Comparison of ENCODE assay signal across 10 mouse cellular contexts in genomic region chr2:71654817-71655503, GRCm38 (mm10).
DNase-seq lines count a peak whose midpoint lies in the region; ATAC-seq and TF ChIP-seq lines count a peak whose summit lies in the region.
"Had no signal": no experiment of that assay in that cellular context is flagged by ENCODE, and none has a peak within 500 bp of the region (broad histone marks: within the 10 kb centered on the region; RNA-seq: fewer than 3 reads in every experiment).

No protein-coding gene starts in this region.

- no peaks in the 10 kb centered on the region for H3K79me2 ChIP-seq in myocyte (ENCODE audit: control insufficient read depth, insufficient read depth)

- WGBS in kidney, postnatal 0 days: 42% methylated on average over 8 of the region's 8 CpGs
- 8% methylated on average over 8 of the region's 8 CpGs for WGBS in embryonic facial prominence, embryonic 11.5 days

- no peak for TF ChIP-seq POLR2A in myocyte (IDR thresholded peaks at IDR 0.05; ENCODE audit: insufficient read length, low read depth)

- no peak overlapping the region for H3K9ac ChIP-seq in kidney, postnatal 0 days (ENCODE audit: low read depth, low read length)
- H3K9ac ChIP-seq in embryonic facial prominence, embryonic 11.5 days (replicated peaks; ENCODE audit: low read length): no peak overlapping the region; the same call in 1 of the 2 replicates

- peaks cover 19% of the 10 kb centered on the region for H3K4me1 ChIP-seq in kidney, postnatal 0 days (replicated peaks; ENCODE audit: insufficient read depth, low read length)
- H3K4me1 ChIP-seq in embryonic facial prominence, embryonic 11.5 days (ENCODE audit: control insufficient read depth, insufficient read depth, low read length): no peaks in the 10 kb centered on the region

- 0 out of 2 replicates have a peak, but pooled peaks have one; percentile 35 for ATAC-seq in kidney, postnatal 0 days (replicated peaks; ENCODE audit: low FRiP score, low read depth)
- peak; percentile 57 for ATAC-seq in embryonic facial prominence, embryonic 11.5 days (replicated peaks; ENCODE audit: insufficient number of reproducible peaks, low FRiP score, low TSS enrichment, low read depth)
- ATAC-seq in cerebellum, adult (ENCODE audit: insufficient number of reproducible peaks, low FRiP score, low TSS enrichment): no peak
- ATAC-seq in megakaryocyte-erythroid progenitor cell, adult 5-6 weeks (replicated peaks; ENCODE audit: low FRiP score, low TSS enrichment, poor library complexity, severe bottlenecking): no peak

- H3K27me3 ChIP-seq in kidney, postnatal 0 days (ENCODE audit: insufficient read depth, low read length): no peaks in the 10 kb centered on the region
- no peaks in the 10 kb centered on the region for H3K27me3 ChIP-seq in embryonic facial prominence, embryonic 11.5 days (ENCODE audit: control insufficient read depth, insufficient read depth, low read length)
- no peaks in the 10 kb centered on the region for H3K27me3 ChIP-seq in myocyte (ENCODE audit: control insufficient read depth, insufficient read depth, insufficient read length)

- no peak overlapping the region for H3K4me3 ChIP-seq in kidney, postnatal 0 days (replicated peaks; ENCODE audit: low read depth, low read length)
- H3K4me3 ChIP-seq in embryonic facial prominence, embryonic 11.5 days (ENCODE audit: low read depth, low read length): no peak overlapping the region
- peak overlapping the region; percentile 16 for H3K4me3 ChIP-seq in myocyte

- no peak overlapping the region for H3K27ac ChIP-seq in kidney, postnatal 0 days
- H3K27ac ChIP-seq in embryonic facial prominence, embryonic 11.5 days (replicated peaks; ENCODE audit: low read depth, low read length): no peak overlapping the region
- H3K27ac ChIP-seq: gastrocnemius, adult 2 months had no signal

- no peak overlapping the region for H3ac ChIP-seq in myocyte (ENCODE audit: control insufficient read depth, insufficient read length)

- no peaks in the 10 kb centered on the region for H3K36me3 ChIP-seq in kidney, postnatal 0 days (ENCODE audit: insufficient read depth, low read length)
- H3K36me3 ChIP-seq in embryonic facial prominence, embryonic 11.5 days (replicated peaks; ENCODE audit: control insufficient read depth, insufficient read depth, low read depth, low read length): no peaks in the 10 kb centered on the region
- H3K36me3 ChIP-seq in myocyte (ENCODE audit: control insufficient read depth, insufficient read depth): no peaks in the 10 kb centered on the region

- no peak for DNase-seq in kidney, postnatal 0 days (ENCODE audit: low spot score)
- DNase-seq in kidney, adult 18-20 months: no peak
- DNase-seq in embryonic facial prominence, embryonic 11.5 days (ENCODE audit: low spot score): no peak
- DNase-seq in kidney, postnatal 4 days: peak; percentile 12 to 44
- no peak for DNase-seq in urinary bladder, postnatal 10 days (ENCODE audit: low spot score)
- DNase-seq: gastrocnemius, adult 2 months; heart, postnatal 36 days had no signal

- no peak for TF ChIP-seq CTCF in kidney, postnatal 0 days (IDR thresholded peaks at IDR 0.05; ENCODE audit: low read depth)

- no peak overlapping the region for H3K4me2 ChIP-seq in kidney, postnatal 0 days (ENCODE audit: low read length)
- no peak overlapping the region for H3K4me2 ChIP-seq in embryonic facial prominence, embryonic 11.5 days (ENCODE audit: low read depth, low read length)
- H3K4me2 ChIP-seq in myocyte (ENCODE audit: low read depth): no peak overlapping the region

- H3K9me3 ChIP-seq in kidney, postnatal 0 days (replicated peaks; ENCODE audit: low read length): no peaks in the 10 kb centered on the region
- no peaks in the 10 kb centered on the region for H3K9me3 ChIP-seq in embryonic facial prominence, embryonic 11.5 days (replicated peaks; ENCODE audit: control insufficient read depth, low read length)

TF ChIP-seq in myocyte, 11 proteins besides CTCF, POLR2A, EP300 and RAD21:
- peak in 2 of 3 experiments; percentile 42 to 55 for TF ChIP-seq MYOD1 (IDR thresholded peaks at IDR 0.05; ENCODE audit: control insufficient read depth in 1 of 3, insufficient read length in 2 of 3, low read depth in 2 of 3)
- no peak for TF ChIP-seq POLR2AphosphoS2 (IDR thresholded peaks at IDR 0.05; ENCODE audit: insufficient read length, low read depth)
- peak in 1 of 3 experiments; percentile 64 for TF ChIP-seq MYOG (IDR thresholded peaks at IDR 0.05; ENCODE audit: control insufficient read depth in 1 of 3, insufficient read depth in 1 of 3, insufficient read length in 2 of 3, low read depth in 2 of 3)
- TF ChIP-seq TCF3 (IDR thresholded peaks at IDR 0.05; ENCODE audit: insufficient read length, low read depth): peak; percentile 69
TF ChIP-seq in myocyte: peak in this region for 3.

Comparison
In these comparisons a context has a peak if more than half of its experiments do, and no peak if none do; other contexts are left out.
1. DNase-seq: peak in kidney, postnatal 4 days (2 of 2); none in kidney, postnatal 0 days (single experiment), kidney, adult 18-20 months (single experiment), embryonic facial prominence, embryonic 11.5 days (single experiment) and urinary bladder, postnatal 10 days (single experiment).
2. ATAC-seq: peak in kidney, postnatal 0 days (single experiment) and embryonic facial prominence, embryonic 11.5 days (single experiment); none in cerebellum, adult (single experiment) and megakaryocyte-erythroid progenitor cell, adult 5-6 weeks (single experiment).